Mouse (Mus musculus): Measurements from ENCODE around the gene Pdlim7.

GRCm38 (mm10) chr13:55516955-55517354 lies 3.5 kb upstream of the Pdlim7 start:
- peak; percentile 83 for TF ChIP-seq CTCF (IDR thresholded peaks at IDR 0.05; ENCODE audit: low read depth, low read length)
- no peak for TF ChIP-seq GATA1 (IDR thresholded peaks at IDR 0.05; ENCODE audit: borderline replicate concordance, low read length)
- TF ChIP-seq TAL1 (conservative IDR thresholded peaks at IDR 0.05; ENCODE audit: low read depth, low read length) = no peak
- no peak for TF ChIP-seq POLR2AphosphoS5 (IDR thresholded peaks at IDR 0.05; ENCODE audit: insufficient replicate concordance, low read depth, low read length)
- TF ChIP-seq GATA2 (IDR thresholded peaks at IDR 0.05; ENCODE audit: borderline replicate concordance, low read depth, low read length) = no peak
